Mouse (Mus musculus): ENCODE data around the gene Icam4. TPM values are rescaled to one million over a fixed set of nuclear protein-coding genes. Genes with fewer than 3 reads are reported as not detected.

The Icam4 gene
- polyA plus RNA-seq, 1 experiment: 0.73 TPM

GRCm38 (mm10) chr9:20986952-20987686 lies 42.1 kb upstream of the Icam4 start:
- Histone ChIP-seq H3K27me3 (ENCODE audit: control insufficient read depth, insufficient read depth, insufficient read length) (peaks cover 14% of the 10 kb centered on the region), H3K4me2 (ENCODE audit: low read depth) (no peak overlapping the region), H3ac (ENCODE audit: control insufficient read depth, insufficient read length) (no peak overlapping the region), H3K79me2 (ENCODE audit: control insufficient read depth, insufficient read depth) (no peaks in the 10 kb centered on the region), H3K4me3 (no peak overlapping the region), H3K36me3 (ENCODE audit: control insufficient read depth, insufficient read depth) (no peaks in the 10 kb centered on the region)
- no peak for TF ChIP-seq SRF (IDR thresholded peaks at IDR 0.05; ENCODE audit: control insufficient read depth, insufficient read length, low read depth)
- TF ChIP-seq REST (IDR thresholded peaks at IDR 0.05; ENCODE audit: insufficient read depth, insufficient read length): no peak
- no peak for TF ChIP-seq MAX (IDR thresholded peaks at IDR 0.05; ENCODE audit: low read depth)
- no peak for TF ChIP-seq TCF3 (IDR thresholded peaks at IDR 0.05; ENCODE audit: insufficient read length, low read depth)
- TF ChIP-seq TCF12 (IDR thresholded peaks at IDR 0.05; ENCODE audit: insufficient read depth, poor library complexity, severe bottlenecking): no peak
- no peak for TF ChIP-seq POLR2AphosphoS2 (IDR thresholded peaks at IDR 0.05; ENCODE audit: insufficient read length, low read depth)
- no peak for TF ChIP-seq MYOD1 (IDR thresholded peaks at IDR 0.05; ENCODE audit: control insufficient read depth in 1 of 3, insufficient read length in 2 of 3, low read depth in 2 of 3)
- no peak for TF ChIP-seq POLR2A (IDR thresholded peaks at IDR 0.05; ENCODE audit: insufficient read length, low read depth)
- no peak for TF ChIP-seq CEBPB (IDR thresholded peaks at IDR 0.05; ENCODE audit: insufficient read depth, poor library complexity, severe bottlenecking)
- TF ChIP-seq USF1 (IDR thresholded peaks at IDR 0.05; ENCODE audit: low read depth): no peak
- TF ChIP-seq MYOG (IDR thresholded peaks at IDR 0.05; ENCODE audit: control insufficient read depth in 1 of 3, insufficient read depth in 1 of 3, insufficient read length in 2 of 3, low read depth in 2 of 3): no peak
- TF ChIP-seq E2F4 (IDR thresholded peaks at IDR 0.05; ENCODE audit: insufficient read depth): no peak

DNA sequence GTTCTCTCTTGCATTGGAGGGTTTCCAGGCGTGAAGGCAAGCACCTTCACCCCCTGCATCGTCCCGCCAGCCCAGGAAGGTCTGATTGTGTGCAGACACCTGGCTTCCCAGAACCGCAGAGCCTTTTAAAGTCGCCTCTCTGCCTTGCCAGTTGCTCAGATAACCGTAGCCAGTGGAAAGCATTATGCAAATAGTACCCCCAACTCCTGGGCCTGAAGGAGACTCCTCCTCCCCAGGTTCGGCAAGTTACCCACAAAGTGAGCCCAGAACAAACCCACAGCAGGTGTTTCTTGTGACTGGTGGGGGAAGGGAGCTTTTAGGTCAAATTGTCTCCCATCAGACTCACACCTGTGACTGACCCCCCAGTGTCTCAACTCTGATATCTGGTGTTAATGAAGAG lies 41.2 kb upstream of the Icam4 start:
- H3K4me3 ChIP-seq: no peak overlapping the region
- no peak for TF ChIP-seq REST (IDR thresholded peaks at IDR 0.05; ENCODE audit: insufficient read depth, insufficient read length)
- no peak for TF ChIP-seq MAX (IDR thresholded peaks at IDR 0.05; ENCODE audit: low read depth)
- no peak for TF ChIP-seq TCF3 (IDR thresholded peaks at IDR 0.05; ENCODE audit: insufficient read length, low read depth)
- no peak for TF ChIP-seq CEBPB (IDR thresholded peaks at IDR 0.05; ENCODE audit: insufficient read depth, poor library complexity, severe bottlenecking)
- no peak for TF ChIP-seq POLR2A (IDR thresholded peaks at IDR 0.05; ENCODE audit: insufficient read length, low read depth)
- TF ChIP-seq TCF12 (IDR thresholded peaks at IDR 0.05; ENCODE audit: insufficient read depth, poor library complexity, severe bottlenecking): no peak
- TF ChIP-seq E2F4 (IDR thresholded peaks at IDR 0.05; ENCODE audit: insufficient read depth): no peak
- no peak for TF ChIP-seq SRF (IDR thresholded peaks at IDR 0.05; ENCODE audit: control insufficient read depth, insufficient read length, low read depth)
- no peak for TF ChIP-seq POLR2AphosphoS2 (IDR thresholded peaks at IDR 0.05; ENCODE audit: insufficient read length, low read depth)
- TF ChIP-seq MYOG (IDR thresholded peaks at IDR 0.05; ENCODE audit: control insufficient read depth in 1 of 3, insufficient read depth in 1 of 3, insufficient read length in 2 of 3, low read depth in 2 of 3): no peak
- no peak for TF ChIP-seq MYOD1 (IDR thresholded peaks at IDR 0.05; ENCODE audit: control insufficient read depth in 1 of 3, insufficient read length in 2 of 3, low read depth in 2 of 3)
- no peak for TF ChIP-seq USF1 (IDR thresholded peaks at IDR 0.05; ENCODE audit: low read depth)
- H3K36me3 ChIP-seq (ENCODE audit: control insufficient read depth, insufficient read depth): no peaks in the 10 kb centered on the region
- no peaks in the 10 kb centered on the region for H3K79me2 ChIP-seq (ENCODE audit: control insufficient read depth, insufficient read depth)
- peaks cover 14% of the 10 kb centered on the region for H3K27me3 ChIP-seq (ENCODE audit: control insufficient read depth, insufficient read depth, insufficient read length)
- no peak overlapping the region for H3ac ChIP-seq (ENCODE audit: control insufficient read depth, insufficient read length)
- no peak overlapping the region for H3K4me2 ChIP-seq (ENCODE audit: low read depth)

GRCm38 (mm10) chr9:20990861-20991260 lies 38.3 kb upstream of the Icam4 start:
- peaks cover 14% of the 10 kb centered on the region for H3K27me3 ChIP-seq (ENCODE audit: control insufficient read depth, insufficient read depth, insufficient read length)
- H3K4me2 ChIP-seq (ENCODE audit: low read depth): no peak overlapping the region
- H3ac ChIP-seq (ENCODE audit: control insufficient read depth, insufficient read length): no peak overlapping the region
- no peaks in the 10 kb centered on the region for H3K79me2 ChIP-seq (ENCODE audit: control insufficient read depth, insufficient read depth)
- no peak for TF ChIP-seq SRF (IDR thresholded peaks at IDR 0.05; ENCODE audit: control insufficient read depth, insufficient read length, low read depth)
- no peak for TF ChIP-seq TCF12 (IDR thresholded peaks at IDR 0.05; ENCODE audit: insufficient read depth, poor library complexity, severe bottlenecking)
- no peak for TF ChIP-seq POLR2AphosphoS2 (IDR thresholded peaks at IDR 0.05; ENCODE audit: insufficient read length, low read depth)
- no peak for TF ChIP-seq TCF3 (IDR thresholded peaks at IDR 0.05; ENCODE audit: insufficient read length, low read depth)
- TF ChIP-seq REST (IDR thresholded peaks at IDR 0.05; ENCODE audit: insufficient read depth, insufficient read length): no peak
- no peak for TF ChIP-seq MYOD1 (IDR thresholded peaks at IDR 0.05; ENCODE audit: control insufficient read depth in 1 of 3, insufficient read length in 2 of 3, low read depth in 2 of 3)
- TF ChIP-seq CEBPB (IDR thresholded peaks at IDR 0.05; ENCODE audit: insufficient read depth, poor library complexity, severe bottlenecking): no peak
- no peak for TF ChIP-seq POLR2A (IDR thresholded peaks at IDR 0.05; ENCODE audit: insufficient read length, low read depth)
- no peak for TF ChIP-seq E2F4 (IDR thresholded peaks at IDR 0.05; ENCODE audit: insufficient read depth)
- no peaks in the 10 kb centered on the region for H3K36me3 ChIP-seq (ENCODE audit: control insufficient read depth, insufficient read depth)
- no peak overlapping the region for H3K4me3 ChIP-seq

- no peak for TF ChIP-seq POLR2AphosphoS2 (IDR thresholded peaks at IDR 0.05; ENCODE audit: insufficient read length, low read depth)
- H3K4me2 ChIP-seq (ENCODE audit: low read depth): no peak overlapping the region
- no peak overlapping the region for H3K4me3 ChIP-seq
Measured at GRCm38 (mm10) chr9:20991587-20991986, 37.6 kb upstream of the Icam4 start.

More at GRCm38 (mm10) chr9:20991587-20991986, 37.6 kb upstream of the Icam4 start:
- H3K79me2 ChIP-seq (ENCODE audit: control insufficient read depth, insufficient read depth): no peaks in the 10 kb centered on the region
- no peaks in the 10 kb centered on the region for H3K36me3 ChIP-seq (ENCODE audit: control insufficient read depth, insufficient read depth)
- peaks cover 14% of the 10 kb centered on the region for H3K27me3 ChIP-seq (ENCODE audit: control insufficient read depth, insufficient read depth, insufficient read length)
- H3ac ChIP-seq (ENCODE audit: control insufficient read depth, insufficient read length): no peak overlapping the region

Measured in myocyte (in vitro differentiated cells).